Mouse (Mus musculus) hindbrain, embryonic 15.5 days (tissue): ENCODE measurements around the gene Rars2. TPM values are rescaled to one million over a fixed set of nuclear protein-coding genes. Genes with fewer than 3 reads are reported as not detected.
"Not testable (repeated sequence)": the region's sequence is repeated elsewhere in the genome, so short reads cannot be mapped to it uniquely, and the experiment has no call there.

Experiments used
- ATAC-seq: fragments of 200-750 bp; cut with Nextera tagmentation; 2 replicates; pipeline ENCODE4 v1.8.0; 2017; ENCODE audit warnings: low read depth, moderate number of reproducible peaks, moderate TSS enrichment; ENCODE audit not compliant: low FRiP score
- H3K27ac ChIP-seq: fragments of 300-500 bp; sonication (generic); replicated peaks from 2 replicates; pipeline ENCODE4 v1.5.1; 2015; ENCODE audit warnings: mild to moderate bottlenecking, inconsistent platforms
- H3K27me3 ChIP-seq: fragments of 300-500 bp; sonication (generic); 2 replicates; pipeline ENCODE4 v1.6.1; 2015; ENCODE audit warnings: control low read depth, inconsistent platforms
- H3K36me3 ChIP-seq: fragments of 300-500 bp; sonication (generic); 2 replicates; pipeline ENCODE4 v1.6.1; 2015; ENCODE audit warnings: control low read depth, inconsistent platforms
- H3K4me1 ChIP-seq: fragments of 300-500 bp; sonication (generic); replicated peaks from 2 replicates; pipeline ENCODE4 v1.6.1; 2015; ENCODE audit warnings: control low read depth, inconsistent platforms
- H3K4me2 ChIP-seq: fragments of 300-500 bp; sonication (generic); 2 replicates; pipeline ENCODE4 v1.6.1; 2015; ENCODE audit warnings: moderate library complexity, mild to moderate bottlenecking, inconsistent platforms
- H3K4me3 ChIP-seq: fragments of 300-500 bp; sonication (generic); 2 replicates; pipeline ENCODE4 v1.5.1; 2015; ENCODE audit warnings: mild to moderate bottlenecking, inconsistent platforms
- H3K9ac ChIP-seq: fragments of 300-500 bp; sonication (generic); 2 replicates; pipeline ENCODE4 v1.6.1; 2015; ENCODE audit warnings: inconsistent platforms
- H3K9me3 ChIP-seq: fragments of 300-500 bp; sonication (generic); 2 replicates; pipeline ENCODE4 v1.6.1; 2016; ENCODE audit warnings: control low read depth, inconsistent platforms
- WGBS: fragments of 180-500 bp; shearing (Covaris S2); methylation state at CpG from one replicate; pipeline ENCODE4 v1.1.7; 2015; 5-methylcytosine and 5-hydroxymethylcytosine counted together
- polyA plus RNA-seq: library from polyadenylated mRNA; unstranded; fragments of >200 nt; fragmentation: Nextera tagmentation; extraction: Ambion mirVana; gene quantifications from 2 replicates; pipeline ENCODE4 v1.2.1, GENCODE M21; 2015

Rars2 gene
- polyA plus RNA-seq = 51.4 and 54.8 TPM in 2 replicates

GRCm38 (mm10) chr4:34614630-34615094 lies at the start of gene Rars2, which contains the start of gene Orc3:
Gene Rars2 (plus strand): TSS chr4:34614957.
Gene Orc3 (minus strand): TSS chr4:34614944.
- peaks cover 27% of the 10 kb centered on the region for H3K4me1 ChIP-seq
- H3K36me3 ChIP-seq = no peaks in the 10 kb centered on the region
- H3K4me3 ChIP-seq = peak within 1 kb of the TSS; percentile 90
- peak within 1 kb of the TSS; percentile 82 for H3K4me2 ChIP-seq
- ATAC-seq = peak; percentile 99
- under 1% methylated on average over 42 of the region's 42 CpGs for WGBS
- peak within 1 kb of the TSS; percentile 89 for H3K27ac ChIP-seq
- H3K9me3 ChIP-seq = no peaks in the 10 kb centered on the region
- H3K27me3 ChIP-seq = no peaks in the 10 kb centered on the region
- peak within 1 kb of the TSS; percentile 83 for H3K9ac ChIP-seq

- WGBS = 89% methylated on average over 6 of the region's 6 CpGs
- no peak overlapping the region for H3K27ac ChIP-seq
- H3K9me3 ChIP-seq = no peaks in the 10 kb centered on the region
- 0 out of 2 replicates have a peak, but pooled peaks cover 3% of the 10 kb centered on the region for H3K4me1 ChIP-seq
- H3K27me3 ChIP-seq = no peaks in the 10 kb centered on the region
- ATAC-seq = no peak
- no peak overlapping the region for H3K4me2 ChIP-seq
- H3K36me3 ChIP-seq = peaks cover 56% of the 10 kb centered on the region
- no peak overlapping the region for H3K4me3 ChIP-seq
- no peak overlapping the region for H3K9ac ChIP-seq
Measured at GRCm38 (mm10) chr4:34566226-34566625, 48.5 kb upstream of the Rars2 start.

- WGBS = 84% methylated on average over 2 of the region's 2 CpGs
- H3K27ac ChIP-seq = no peak overlapping the region
- no peaks in the 10 kb centered on the region for H3K27me3 ChIP-seq
- H3K36me3 ChIP-seq = peaks cover 82% of the 10 kb centered on the region
- no peak for ATAC-seq
- H3K9ac ChIP-seq = no peak overlapping the region
- H3K9me3 ChIP-seq = no peaks in the 10 kb centered on the region
- H3K4me1 ChIP-seq = no peaks in the 10 kb centered on the region
- H3K4me3 ChIP-seq = no peak overlapping the region
- H3K4me2 ChIP-seq = no peak overlapping the region
Measured at GRCm38 (mm10) chr4:34572876-34573275, 41.9 kb upstream of the Rars2 start.

GRCm38 (mm10) chr4:34577028-34577427 lies 37.7 kb upstream of the Rars2 start:
- Histone ChIP-seq H3K4me2 (no peak overlapping the region), H3K4me3 (no peak overlapping the region), H3K4me1 (no peaks in the 10 kb centered on the region), H3K27ac (no peak overlapping the region), H3K36me3 (peaks cover 73% of the 10 kb centered on the region), H3K9ac (no peak overlapping the region), H3K27me3 (no peaks in the 10 kb centered on the region), H3K9me3 (no peaks in the 10 kb centered on the region)
- no peak for ATAC-seq
- 93% methylated on average over 2 of the region's 2 CpGs for WGBS

GRCm38 (mm10) chr4:34579215-34579614 lies 35.5 kb upstream of the Rars2 start:
- H3K27ac ChIP-seq = no peak overlapping the region
- H3K9ac ChIP-seq = no peak overlapping the region
- H3K9me3 ChIP-seq = no peaks in the 10 kb centered on the region
- no peak for ATAC-seq
- H3K4me2 ChIP-seq = no peak overlapping the region
- no peaks in the 10 kb centered on the region for H3K4me1 ChIP-seq
- no peaks in the 10 kb centered on the region for H3K27me3 ChIP-seq
- H3K36me3 ChIP-seq = peaks cover 77% of the 10 kb centered on the region
- H3K4me3 ChIP-seq = no peak overlapping the region
- WGBS = 100% methylated on average over 1 of the region's 1 CpGs

- not testable (repeated sequence) for H3K9ac ChIP-seq, H3K27me3 ChIP-seq, H3K4me3 ChIP-seq, ATAC-seq, H3K9me3 ChIP-seq, H3K4me2 ChIP-seq, H3K4me1 ChIP-seq, H3K27ac ChIP-seq
- H3K36me3 ChIP-seq = peaks cover 63% of the 10 kb centered on the region
- WGBS = 95% methylated on average over 1 of the region's 1 CpGs
Measured at GRCm38 (mm10) chr4:34581489-34581888, 33.3 kb upstream of the Rars2 start.

- no peak overlapping the region for H3K27ac ChIP-seq
- no peak overlapping the region for H3K9ac ChIP-seq
- WGBS = 47% methylated on average over 7 of the region's 7 CpGs
- no peaks in the 10 kb centered on the region for H3K27me3 ChIP-seq
- no peak for ATAC-seq
- H3K4me1 ChIP-seq = no peaks in the 10 kb centered on the region
- no peak overlapping the region for H3K4me3 ChIP-seq
- peaks cover 58% of the 10 kb centered on the region for H3K36me3 ChIP-seq
- no peak overlapping the region for H3K4me2 ChIP-seq
- H3K9me3 ChIP-seq = no peaks in the 10 kb centered on the region
Measured at GRCm38 (mm10) chr4:34581990-34582389, 32.8 kb upstream of the Rars2 start.

- ATAC-seq = peak; percentile 19; the same call in 1 of the 2 replicates
Measured at GRCm38 (mm10) chr4:34582476-34582875, 32.3 kb upstream of the Rars2 start.

GRCm38 (mm10) chr4:34583427-34583826 lies 31.3 kb upstream of the Rars2 start:
- WGBS = 90% methylated on average over 3 of the region's 3 CpGs
- H3K36me3 ChIP-seq = peaks cover 46% of the 10 kb centered on the region
- no peaks in the 10 kb centered on the region for H3K4me1 ChIP-seq
- H3K27me3 ChIP-seq = no peaks in the 10 kb centered on the region
- no peak overlapping the region for H3K4me3 ChIP-seq
- H3K27ac ChIP-seq = no peak overlapping the region
- H3K9me3 ChIP-seq = no peaks in the 10 kb centered on the region
- ATAC-seq = no peak
- no peak overlapping the region for H3K4me2 ChIP-seq
- H3K9ac ChIP-seq = no peak overlapping the region

More at GRCm38 (mm10) chr4:34582476-34582875, 32.3 kb upstream of the Rars2 start:
- H3K9me3 ChIP-seq = no peaks in the 10 kb centered on the region
- no peak overlapping the region for H3K4me3 ChIP-seq
- H3K36me3 ChIP-seq = peaks cover 54% of the 10 kb centered on the region
- no peaks in the 10 kb centered on the region for H3K4me1 ChIP-seq
- WGBS = 57% methylated on average over 5 of the region's 5 CpGs
- H3K27me3 ChIP-seq = no peaks in the 10 kb centered on the region
- no peak overlapping the region for H3K4me2 ChIP-seq
- H3K27ac ChIP-seq = no peak overlapping the region
- H3K9ac ChIP-seq = no peak overlapping the region

- H3K9ac ChIP-seq = no peak overlapping the region
- H3K27me3 ChIP-seq = no peaks in the 10 kb centered on the region
- H3K4me2 ChIP-seq = no peak overlapping the region
- H3K9me3 ChIP-seq = no peaks in the 10 kb centered on the region
- 82% methylated on average over 7 of the region's 7 CpGs for WGBS
- no peaks in the 10 kb centered on the region for H3K4me1 ChIP-seq
- no peak for ATAC-seq
- H3K36me3 ChIP-seq = peaks cover 40% of the 10 kb centered on the region
- H3K27ac ChIP-seq = no peak overlapping the region
- no peak overlapping the region for H3K4me3 ChIP-seq
Measured at GRCm38 (mm10) chr4:34584871-34585607, 29.7 kb upstream of the Rars2 start.

- Histone ChIP-seq H3K9me3 (no peaks in the 10 kb centered on the region), H3K36me3 (peaks cover 56% of the 10 kb centered on the region), H3K9ac (no peak overlapping the region), H3K27ac (no peak overlapping the region), H3K4me2 (no peak overlapping the region), H3K27me3 (no peaks in the 10 kb centered on the region), H3K4me3 (no peak overlapping the region), H3K4me1 (no peaks in the 10 kb centered on the region)
- no peak for ATAC-seq
- 77% methylated on average over 6 of the region's 6 CpGs for WGBS
Measured at GRCm38 (mm10) chr4:34603123-34603522, 11.6 kb upstream of the Rars2 start.

- Histone ChIP-seq H3K4me2 (no peak overlapping the region), H3K9me3 (no peaks in the 10 kb centered on the region), H3K36me3 (peaks cover 38% of the 10 kb centered on the region), H3K27ac (no peak overlapping the region), H3K4me3 (no peak overlapping the region), H3K9ac (no peak overlapping the region), H3K4me1 (no peaks in the 10 kb centered on the region; the same call in 1 of the 2 replicates), H3K27me3 (no peaks in the 10 kb centered on the region)
- no peak for ATAC-seq
- WGBS = 97% methylated on average over 10 of the region's 10 CpGs
Measured at GRCm38 (mm10) chr4:34606658-34607057, 8.1 kb upstream of the Rars2 start.
